Mouse (Mus musculus) stomach, embryonic 15.5 days (tissue): Measurements from ENCODE around the gene Morc4. TPM values are rescaled to one million over a fixed set of nuclear protein-coding genes. Genes with fewer than 3 reads are reported as not detected.

Source experiments
- ATAC-seq: fragments of 200-750 bp; cut with Nextera tagmentation; 2 replicates; pipeline ENCODE4 v1.8.0; 2017; ENCODE audit warnings: low read depth, moderate number of reproducible peaks, moderate TSS enrichment; ENCODE audit not compliant: insufficient read depth, low FRiP score
- H3K27ac ChIP-seq: fragments of 300-500 bp; sonication (generic); 2 replicates; pipeline ENCODE4 v1.5.1; 2015; ENCODE audit warnings: mild to moderate bottlenecking, inconsistent platforms
- H3K27me3 ChIP-seq: fragments of 300-500 bp; sonication (generic); replicated peaks from 2 replicates; pipeline ENCODE4 v1.6.1; 2015; ENCODE audit warnings: inconsistent platforms
- H3K36me3 ChIP-seq: fragments of 300-500 bp; sonication (generic); 2 replicates; pipeline ENCODE4 v1.6.1; 2015; ENCODE audit warnings: inconsistent platforms
- H3K4me1 ChIP-seq: fragments of 300-500 bp; sonication (generic); 2 replicates; pipeline ENCODE4 v1.6.1; 2015; ENCODE audit warnings: inconsistent platforms
- H3K4me2 ChIP-seq: fragments of 300-500 bp; sonication (generic); 2 replicates; pipeline ENCODE4 v1.6.1; 2015; ENCODE audit warnings: mild to moderate bottlenecking, inconsistent platforms
- H3K4me3 ChIP-seq: fragments of 300-500 bp; sonication (generic); replicated peaks from 2 replicates; pipeline ENCODE4 v1.5.1; 2015; ENCODE audit warnings: inconsistent platforms
- H3K9ac ChIP-seq: fragments of 300-500 bp; sonication (generic); 2 replicates; pipeline ENCODE4 v1.6.1; 2015; ENCODE audit warnings: inconsistent platforms
- H3K9me3 ChIP-seq: fragments of 300-500 bp; sonication (generic); 2 replicates; pipeline ENCODE4 v1.6.1; 2016; ENCODE audit warnings: inconsistent platforms
- WGBS: fragments of 180-500 bp; shearing (Covaris S2); methylation state at CpG from one replicate; pipeline ENCODE4 v1.1.7; 2015; 5-methylcytosine and 5-hydroxymethylcytosine counted together
- polyA plus RNA-seq: library from polyadenylated mRNA; unstranded; fragments of >200 nt; fragmentation: Nextera tagmentation; extraction: Ambion mirVana; gene quantifications from 2 replicates; pipeline ENCODE4 v1.2.1, GENCODE M21; 2015

Morc4 gene
- polyA plus RNA-seq, 1 experiment from 2014 or later, result 17.5 TPM

DNA sequence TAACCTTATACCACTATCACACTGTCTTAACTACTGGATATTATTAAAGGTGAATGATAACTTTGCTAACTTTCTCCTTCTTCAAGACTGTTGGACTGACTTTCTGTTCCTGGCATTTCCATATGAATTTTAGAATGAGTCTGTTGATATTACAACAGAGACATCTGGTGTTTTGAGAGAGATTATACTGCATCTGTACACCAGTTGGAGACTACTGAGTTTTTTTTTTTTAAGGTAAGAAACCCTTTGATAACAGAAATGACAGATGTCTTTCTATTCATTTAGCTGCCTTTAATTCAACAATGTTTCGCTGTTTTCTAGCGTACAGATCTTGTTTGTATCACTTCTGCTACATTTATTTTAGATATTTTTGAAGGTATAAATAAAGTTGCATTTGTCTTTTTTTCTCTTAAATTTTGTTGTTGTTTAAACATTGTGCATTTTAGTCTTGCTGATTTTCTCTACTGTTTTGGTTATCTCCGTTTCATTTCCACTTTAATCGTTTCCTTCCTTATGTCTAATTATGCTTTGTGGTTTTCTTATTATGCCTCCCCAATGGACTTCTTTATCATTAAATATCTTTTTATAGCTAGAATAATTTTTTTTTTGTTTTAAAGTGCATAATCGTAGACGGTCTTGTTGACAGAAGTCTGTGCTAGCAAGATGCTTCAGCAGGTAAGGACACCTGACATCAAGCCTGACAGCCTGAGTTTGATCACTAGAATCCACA lies 42.9 kb downstream of the Morc4 start:
- no peaks in the 10 kb centered on the region for H3K36me3 ChIP-seq
- H3K4me2 ChIP-seq, result no peak overlapping the region
- H3K27ac ChIP-seq, result no peak overlapping the region
- H3K9ac ChIP-seq, result no peak overlapping the region
- H3K27me3 ChIP-seq, result no peaks in the 10 kb centered on the region
- no peaks in the 10 kb centered on the region for H3K4me1 ChIP-seq
- no peak for ATAC-seq
- no peaks in the 10 kb centered on the region for H3K9me3 ChIP-seq
- WGBS, result 88% methylated on average over 6 of the region's 6 CpGs
- H3K4me3 ChIP-seq, result no peak overlapping the region

DNA sequence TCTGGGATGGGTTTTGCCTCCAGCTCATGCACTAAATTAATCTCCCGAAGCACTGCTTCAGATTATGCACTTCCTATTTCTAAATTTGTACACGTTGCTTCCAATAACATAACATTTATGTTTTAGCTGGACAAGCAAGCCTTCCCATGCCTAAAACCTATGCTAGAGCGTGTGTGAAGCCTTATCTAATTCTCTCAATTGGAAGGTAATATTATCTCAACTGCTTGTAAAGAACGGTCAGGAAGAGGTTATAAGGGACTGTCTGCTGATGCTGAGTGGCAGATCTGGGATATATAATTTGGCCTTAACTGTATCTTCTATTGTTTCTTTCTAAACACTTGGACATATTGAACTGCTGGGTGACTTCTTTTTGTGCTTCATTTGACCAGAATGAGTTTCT lies 44.6 kb downstream of the Morc4 start:
- 84% methylated on average over 4 of the region's 4 CpGs for WGBS
- H3K27me3 ChIP-seq, result no peaks in the 10 kb centered on the region
- no peaks in the 10 kb centered on the region for H3K4me1 ChIP-seq

DNA sequence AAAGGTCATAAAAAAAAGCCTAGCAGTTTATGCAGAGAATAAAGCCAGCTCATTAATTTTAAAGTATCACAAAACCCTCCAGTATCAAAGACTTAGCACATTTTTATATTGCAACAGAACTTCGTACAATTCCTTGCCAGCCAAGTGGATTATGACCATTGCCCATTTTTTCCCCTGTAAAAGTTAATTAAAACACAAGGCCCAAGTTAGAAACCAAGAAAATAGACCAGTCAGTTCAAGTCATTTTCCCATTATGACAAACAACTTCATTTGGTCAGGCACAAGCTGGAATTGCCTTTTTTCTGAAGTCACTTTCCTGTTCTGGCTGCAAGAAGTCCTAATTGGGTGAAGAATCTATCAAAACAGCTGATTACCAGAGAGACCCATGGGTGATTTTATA lies 46.1 kb downstream of the Morc4 start:
- no peaks in the 10 kb centered on the region for H3K27me3 ChIP-seq
- H3K9me3 ChIP-seq, result no peaks in the 10 kb centered on the region
- H3K27ac ChIP-seq, result no peak overlapping the region
- no peaks in the 10 kb centered on the region for H3K36me3 ChIP-seq
- no peak overlapping the region for H3K9ac ChIP-seq
- H3K4me1 ChIP-seq, result no peaks in the 10 kb centered on the region
- ATAC-seq, result no peak
- H3K4me2 ChIP-seq, result no peak overlapping the region
- WGBS, result 75% methylated on average over 1 of the region's 1 CpGs
- H3K4me3 ChIP-seq, result no peak overlapping the region

More for the DNA sequence above, 44.6 kb downstream of the Morc4 start:
- Histone ChIP-seq H3K36me3 (no peaks in the 10 kb centered on the region), H3K27ac (no peak overlapping the region), H3K4me2 (no peak overlapping the region), H3K9me3 (no peaks in the 10 kb centered on the region), H3K4me3 (no peak overlapping the region), H3K9ac (no peak overlapping the region)
- no peak for ATAC-seq

DNA sequence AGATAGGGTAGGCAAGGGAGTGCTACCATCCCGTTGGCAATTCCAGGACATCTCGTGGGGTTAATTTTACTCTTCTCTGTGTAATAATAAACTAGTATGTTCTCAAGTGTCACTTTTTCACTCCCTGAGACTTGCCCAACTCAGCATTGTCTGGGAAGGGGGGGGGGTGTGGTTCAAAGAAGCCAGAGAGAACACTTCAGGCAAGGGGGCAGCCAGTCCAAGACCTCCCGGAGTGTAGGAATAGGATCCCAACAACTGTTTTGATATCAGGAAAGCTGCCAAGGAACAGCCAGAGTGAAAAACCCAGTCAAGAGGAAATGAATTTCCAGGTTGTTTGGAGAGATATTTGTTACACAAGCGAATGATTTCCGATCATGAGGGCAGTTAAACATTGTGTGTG lies 56.3 kb downstream of the Morc4 start:
- H3K4me2 ChIP-seq, result no peak overlapping the region
- no peak for ATAC-seq
- H3K9me3 ChIP-seq, result no peaks in the 10 kb centered on the region
- H3K9ac ChIP-seq, result no peak overlapping the region
- WGBS, result 63% methylated on average over 5 of the region's 5 CpGs
- H3K4me1 ChIP-seq, result no peaks in the 10 kb centered on the region
- H3K4me3 ChIP-seq, result no peak overlapping the region
- no peak overlapping the region for H3K27ac ChIP-seq
- H3K27me3 ChIP-seq, result no peaks in the 10 kb centered on the region
- H3K36me3 ChIP-seq, result no peaks in the 10 kb centered on the region

DNA sequence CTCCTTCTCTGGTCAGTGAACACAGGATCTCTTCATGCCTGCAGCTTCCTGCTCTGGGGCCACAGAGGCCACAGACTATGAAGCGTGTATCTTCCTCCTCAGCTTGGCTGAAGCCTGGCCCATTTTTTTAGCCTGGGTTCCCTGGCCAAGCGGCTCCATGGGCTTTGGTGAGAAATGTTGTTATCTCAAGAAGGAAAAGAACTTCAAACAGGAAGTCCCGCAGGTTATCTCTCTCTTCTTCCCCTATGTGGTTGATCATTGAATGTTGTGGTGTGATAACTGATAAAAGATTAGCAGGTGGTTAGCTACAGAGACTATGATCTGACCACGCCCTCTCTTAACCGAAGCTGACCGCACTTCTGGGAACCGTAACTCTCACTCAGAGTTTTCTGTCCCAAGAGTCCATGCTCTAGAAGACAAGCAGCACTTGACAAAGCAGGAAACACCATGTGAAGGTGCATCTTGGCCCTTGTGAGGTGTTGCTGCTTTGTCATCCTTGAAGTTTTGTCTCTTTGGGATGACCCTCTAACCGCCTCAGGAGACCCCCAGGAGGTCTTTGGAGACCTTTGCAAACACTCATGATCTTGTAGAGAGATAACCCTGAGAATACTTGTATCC lies 57.4 kb downstream of the Morc4 start:
- ATAC-seq, result peak; percentile 43; the same call in 1 of the 2 replicates
- no peak overlapping the region for H3K9ac ChIP-seq
- no peaks in the 10 kb centered on the region for H3K36me3 ChIP-seq
- H3K27me3 ChIP-seq, result no peaks in the 10 kb centered on the region
- no peak overlapping the region for H3K4me2 ChIP-seq
- WGBS, result 76% methylated on average over 8 of the region's 8 CpGs
- no peaks in the 10 kb centered on the region for H3K9me3 ChIP-seq
- no peaks in the 10 kb centered on the region for H3K4me1 ChIP-seq
- no peak overlapping the region for H3K4me3 ChIP-seq
- H3K27ac ChIP-seq, result no peak overlapping the region

DNA sequence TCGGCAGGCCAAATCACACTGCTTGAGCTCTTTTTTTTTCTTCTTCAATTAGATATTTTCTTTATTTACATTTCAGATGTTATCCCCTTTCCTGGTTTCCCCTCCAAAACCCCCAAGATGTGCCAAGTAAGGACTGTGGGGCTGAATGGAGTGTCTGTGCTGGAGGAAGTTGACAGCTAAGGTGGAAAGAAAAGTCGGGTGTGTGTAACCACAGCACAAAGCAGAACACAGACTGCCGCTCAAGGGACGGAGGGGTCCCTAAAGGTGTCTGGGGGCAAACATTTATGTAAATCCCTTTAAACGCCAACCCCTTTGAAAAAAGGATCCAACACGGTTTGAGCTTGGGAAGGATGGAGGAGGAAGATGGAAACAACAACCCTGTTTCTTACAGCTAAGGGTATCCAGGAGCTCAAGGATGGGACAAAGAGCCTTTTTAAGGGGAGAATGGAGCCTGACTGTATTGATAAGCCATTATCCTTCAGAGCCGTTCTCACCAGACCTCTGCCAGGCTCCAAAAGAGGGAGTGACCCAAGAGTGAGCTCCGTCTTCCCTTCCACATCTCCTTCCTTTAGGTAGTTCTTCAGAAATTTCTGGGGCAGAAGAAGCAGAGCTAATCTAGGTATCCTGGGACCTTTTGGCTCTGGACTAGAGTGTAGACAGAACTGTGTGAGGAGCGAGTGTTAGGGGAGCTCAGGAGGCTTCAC lies 58.0 kb downstream of the Morc4 start:
- no peaks in the 10 kb centered on the region for H3K27me3 ChIP-seq
- H3K27ac ChIP-seq, result no peak overlapping the region
- H3K4me3 ChIP-seq, result no peak overlapping the region
- H3K4me2 ChIP-seq, result no peak overlapping the region
- no peaks in the 10 kb centered on the region for H3K4me1 ChIP-seq
- H3K9ac ChIP-seq, result no peak overlapping the region
- WGBS, result 71% methylated on average over 9 of the region's 9 CpGs
- no peak for ATAC-seq
- H3K9me3 ChIP-seq, result no peaks in the 10 kb centered on the region
- H3K36me3 ChIP-seq, result no peaks in the 10 kb centered on the region

DNA sequence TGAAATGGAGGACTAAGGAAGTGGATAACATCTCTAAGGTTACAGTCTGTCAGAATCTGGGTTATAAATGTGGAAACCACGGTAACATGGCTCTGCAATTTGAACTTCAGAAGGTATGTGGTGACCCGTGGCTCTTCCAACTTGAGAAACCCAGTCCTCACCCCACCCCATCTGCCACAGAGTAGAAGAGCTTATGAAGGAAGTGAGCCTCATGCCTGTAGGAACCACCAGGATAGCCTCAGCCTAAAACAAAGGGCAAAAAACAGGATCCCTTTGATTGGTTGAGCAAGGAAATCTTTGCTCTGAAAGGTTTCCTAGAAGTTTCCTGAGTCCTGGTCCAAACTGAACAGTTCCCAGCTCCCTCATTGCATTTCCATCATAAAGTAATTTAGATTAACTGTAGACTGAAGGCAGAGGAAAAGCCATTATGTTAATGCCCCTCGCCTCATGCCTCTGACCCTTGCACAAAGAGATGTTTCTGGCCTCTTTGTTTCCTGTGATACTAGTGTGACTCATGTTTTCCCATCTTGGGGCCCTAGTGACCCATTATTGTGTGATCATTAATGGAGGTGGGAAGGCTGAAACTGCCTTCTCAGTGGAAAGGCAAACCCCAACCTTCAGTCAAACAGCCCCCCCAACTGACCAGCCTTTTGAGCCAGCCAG lies 58.7 kb downstream of the Morc4 start:
- ATAC-seq, result no peak
- no peaks in the 10 kb centered on the region for H3K9me3 ChIP-seq
- H3K27me3 ChIP-seq, result no peaks in the 10 kb centered on the region
- no peak overlapping the region for H3K4me3 ChIP-seq
- no peaks in the 10 kb centered on the region for H3K36me3 ChIP-seq
- H3K4me1 ChIP-seq, result no peaks in the 10 kb centered on the region
- no peak overlapping the region for H3K9ac ChIP-seq
- no peak overlapping the region for H3K27ac ChIP-seq
- 57% methylated on average over 3 of the region's 3 CpGs for WGBS
- H3K4me2 ChIP-seq, result no peak overlapping the region

DNA sequence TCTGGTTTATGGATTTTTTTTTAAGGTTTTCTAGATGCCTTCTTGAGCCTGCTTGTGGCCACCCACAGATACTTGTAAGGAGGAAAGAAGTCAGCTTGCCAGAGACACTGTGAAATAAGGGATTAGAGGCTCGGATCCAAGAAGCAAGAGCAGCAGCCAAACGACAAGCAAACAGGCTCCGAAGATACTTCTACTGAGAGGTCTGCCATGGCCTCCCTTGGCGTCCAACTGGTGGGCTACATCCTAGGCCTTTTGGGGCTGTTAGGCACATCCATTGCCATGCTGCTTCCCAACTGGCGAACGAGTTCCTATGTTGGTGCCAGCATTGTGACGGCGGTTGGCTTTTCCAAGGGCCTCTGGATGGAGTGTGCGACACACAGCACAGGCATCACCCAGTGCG lies 63.0 kb downstream of the Morc4 start:
- Histone ChIP-seq H3K9me3 (no peaks in the 10 kb centered on the region), H3K36me3 (no peaks in the 10 kb centered on the region), H3K27me3 (no peaks in the 10 kb centered on the region), H3K4me2 (no peak overlapping the region), H3K27ac (no peak overlapping the region), H3K9ac (no peak overlapping the region), H3K4me3 (no peak overlapping the region), H3K4me1 (no peaks in the 10 kb centered on the region)
- ATAC-seq, result no peak
- WGBS, result 88% methylated on average over 10 of the region's 10 CpGs

DNA sequence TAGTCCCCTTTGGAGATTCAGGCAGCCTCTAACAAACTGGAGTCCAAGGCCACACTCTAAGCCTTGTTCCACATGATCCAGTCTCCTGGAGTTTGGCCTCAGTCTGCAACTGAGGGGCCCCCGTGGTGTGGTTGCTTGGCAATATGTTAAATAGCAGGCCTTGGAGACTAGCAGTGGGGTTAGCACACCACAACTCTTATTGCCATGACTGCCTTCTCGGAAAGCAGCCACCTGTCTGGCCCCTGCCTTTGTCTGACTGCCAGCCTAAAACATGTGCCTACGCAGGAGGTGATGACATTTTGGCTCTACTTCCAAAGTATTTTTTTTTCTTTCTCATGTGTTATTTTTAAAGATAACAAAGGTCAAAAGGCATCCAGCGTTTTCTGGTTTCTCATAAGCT lies 63.4 kb downstream of the Morc4 start:
- peak; percentile 10; the same call in 1 of the 2 replicates for ATAC-seq
- H3K27ac ChIP-seq, result no peak overlapping the region
- WGBS, result 54% methylated on average over 4 of the region's 4 CpGs
- no peaks in the 10 kb centered on the region for H3K36me3 ChIP-seq
- H3K4me3 ChIP-seq, result no peak overlapping the region
- H3K27me3 ChIP-seq, result no peaks in the 10 kb centered on the region
- no peak overlapping the region for H3K4me2 ChIP-seq
- no peak overlapping the region for H3K9ac ChIP-seq
- H3K4me1 ChIP-seq, result no peaks in the 10 kb centered on the region
- H3K9me3 ChIP-seq, result no peaks in the 10 kb centered on the region

DNA sequence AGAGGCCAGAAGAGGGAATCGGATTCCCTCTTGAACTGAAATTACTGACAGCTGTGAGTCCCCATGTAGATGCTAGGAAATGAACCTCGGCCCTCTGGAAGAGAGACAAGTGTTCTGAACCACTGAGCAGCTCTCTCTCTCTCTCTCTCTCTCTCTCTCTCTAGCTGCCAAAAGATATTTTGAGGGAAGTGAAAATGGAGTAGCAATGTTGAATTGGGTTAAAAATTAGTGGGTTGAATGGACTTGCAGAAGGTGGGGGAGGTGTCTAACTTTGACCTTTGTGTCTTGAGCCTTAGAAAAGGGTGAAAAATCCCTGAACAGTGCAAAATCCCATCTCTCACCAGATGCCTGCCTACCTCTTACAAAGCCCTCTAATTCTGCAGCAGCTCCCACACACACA lies 64.1 kb downstream of the Morc4 start:
- no peak for ATAC-seq
- Histone ChIP-seq H3K27ac (no peak overlapping the region), H3K9me3 (no peaks in the 10 kb centered on the region), H3K36me3 (no peaks in the 10 kb centered on the region), H3K4me3 (no peak overlapping the region), H3K9ac (no peak overlapping the region), H3K4me1 (no peaks in the 10 kb centered on the region), H3K4me2 (no peak overlapping the region), H3K27me3 (no peaks in the 10 kb centered on the region)
- WGBS, result 70% methylated on average over 2 of the region's 2 CpGs

DNA sequence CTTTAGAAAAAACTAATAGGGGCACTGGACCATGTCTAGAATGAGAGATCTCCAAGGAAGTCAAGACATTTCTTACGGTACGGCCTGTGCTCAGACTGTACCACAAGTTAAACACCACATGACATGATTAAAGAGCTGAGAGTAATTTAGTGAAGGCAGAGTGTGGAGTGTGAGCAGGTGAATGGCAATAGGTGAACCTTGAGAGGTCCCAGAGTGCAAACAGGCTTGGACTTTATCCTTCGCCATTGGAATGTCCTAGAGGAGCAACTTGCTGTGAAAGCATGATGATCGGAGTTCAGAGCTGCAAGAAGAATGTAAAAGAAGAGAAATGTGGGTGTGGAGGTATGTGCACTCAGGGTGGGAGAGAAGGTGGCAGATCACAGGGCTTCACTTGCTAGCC lies 65.6 kb downstream of the Morc4 start:
- Histone ChIP-seq H3K4me3 (no peak overlapping the region), H3K4me1 (no peaks in the 10 kb centered on the region), H3K36me3 (no peaks in the 10 kb centered on the region), H3K9ac (no peak overlapping the region), H3K9me3 (no peaks in the 10 kb centered on the region), H3K4me2 (no peak overlapping the region), H3K27ac (no peak overlapping the region), H3K27me3 (no peaks in the 10 kb centered on the region)
- ATAC-seq, result no peak
- 80% methylated on average over 4 of the region's 4 CpGs for whole genome bisulfite sequencing

DNA sequence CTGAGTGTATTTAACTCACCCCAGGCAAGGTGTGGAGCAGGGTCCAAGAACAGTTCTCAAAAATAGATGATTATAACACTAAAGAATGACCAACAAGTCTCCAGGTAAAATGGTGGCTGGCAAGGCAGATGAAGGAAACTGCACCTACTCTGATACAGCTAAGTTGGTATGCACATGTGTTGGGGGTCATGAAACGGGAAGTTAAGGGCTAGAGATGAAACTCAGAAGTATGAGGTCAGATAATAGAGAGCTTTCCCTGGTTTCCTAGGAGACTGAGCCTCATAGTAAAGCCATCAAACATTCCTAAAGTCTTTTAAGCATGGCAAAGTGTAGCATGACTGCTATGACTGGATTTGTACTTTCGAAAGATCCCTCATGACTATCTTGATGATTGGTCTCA lies 68.4 kb downstream of the Morc4 start:
- Histone ChIP-seq H3K4me2 (no peak overlapping the region), H3K27ac (no peak overlapping the region), H3K4me1 (no peaks in the 10 kb centered on the region), H3K9me3 (no peaks in the 10 kb centered on the region), H3K27me3 (no peaks in the 10 kb centered on the region), H3K36me3 (no peaks in the 10 kb centered on the region), H3K4me3 (no peak overlapping the region), H3K9ac (no peak overlapping the region)
- ATAC-seq, result no peak
- 64% methylated on average over 2 of the region's 2 CpGs for WGBS
